Mouse (Mus musculus) thymus, postnatal 36 days (tissue): ENCODE results near the gene Tspan4.

Experiments
- DNase-seq, 2 experiments: peaks; one replicate each; pipeline ENCODE4 v3.0.0; 2022; ENCODE audit warnings: mixed read lengths in 2 of 2

The Tspan4 gene

GRCm38 (mm10) chr7:141510196-141510595 lies 35.2 kb downstream of the Tspan4 start:
- DNase-seq = no peak

GRCm38 (mm10) chr7:141510681-141511191 lies 35.7 kb downstream of the Tspan4 start:
- DNase-seq = no peak

GRCm38 (mm10) chr7:141517638-141518037 lies 42.6 kb downstream of the Tspan4 start:
- DNase-seq = no peak

- no peak for DNase-seq
These were observed 43.3 kb downstream of the Tspan4 start for GRCm38 (mm10) chr7:141518296-141518695.

GRCm38 (mm10) chr7:141518926-141519325 lies 43.9 kb downstream of the Tspan4 start:
- DNase-seq = no peak

- no peak for DNase-seq
These were observed 44.8 kb downstream of the Tspan4 start for GRCm38 (mm10) chr7:141519795-141520194.

GRCm38 (mm10) chr7:141523007-141523406 lies 48.0 kb downstream of the Tspan4 start:
- DNase-seq = no peak

GRCm38 (mm10) chr7:141524271-141524670 lies 49.2 kb downstream of the Tspan4 start:
- no peak for DNase-seq

- DNase-seq = peak; percentile 63 to 70
These were observed 49.9 kb downstream of the Tspan4 start for GRCm38 (mm10) chr7:141524760-141525579.

GRCm38 (mm10) chr7:141525580-141525925 lies 50.5 kb downstream of the Tspan4 start:
- DNase-seq = no peak

GRCm38 (mm10) chr7:141535570-141535969 lies 60.5 kb downstream of the Tspan4 start:
- no peak for DNase-seq

- DNase-seq = no peak
These were observed 64.0 kb downstream of the Tspan4 start for GRCm38 (mm10) chr7:141538852-141539555.

- peak; percentile 97 to 98 for DNase-seq
These were observed 64.7 kb downstream of the Tspan4 start, which contains the start of gene Chid1 for GRCm38 (mm10) chr7:141539556-141540311. Chid1 (minus strand) TSS chr7:141539857.

GRCm38 (mm10) chr7:141540312-141541081 lies 65.5 kb downstream of the Tspan4 start:
- DNase-seq = peak; percentile 5 to 17

- DNase-seq = no peak
These were observed 66.6 kb downstream of the Tspan4 start for GRCm38 (mm10) chr7:141541681-141542080.

GRCm38 (mm10) chr7:141542588-141542987 lies 67.5 kb downstream of the Tspan4 start:
- no peak for DNase-seq
